Mouse (Mus musculus): ENCODE measurements at regions not wholly inside any gene's neighbourhood (a gene's known extent, or its start where the extent isn't known, plus 50 kb on each side); places are given as distances from the start of the nearest gene placed in this dataset.

GRCm38 (mm10) chr16:86768912-86769311 is 585.1 kb upstream of the N6amt1 start:
- TF ChIP-seq CTCF (conservative IDR thresholded peaks at IDR 0.05; ENCODE audit: low read length), result no peak
- no peak for TF ChIP-seq POU5F1 (IDR thresholded peaks at IDR 0.05; ENCODE audit: borderline replicate concordance, low read length)

Measured in E14TG2a.4 (cell line).